Mouse (Mus musculus) lung, embryonic 15.5 days (tissue): ENCODE measurements around the gene Kdm4b. TPM values are rescaled to one million over a fixed set of nuclear protein-coding genes. Genes with fewer than 3 reads are reported as not detected.

ENCODE experiments used
- ATAC-seq: fragments of 200-750 bp; cut with Nextera tagmentation; 2 replicates; pipeline ENCODE4 v1.8.0; 2017; ENCODE audit warnings: moderate number of reproducible peaks, borderline replicate concordance; ENCODE audit not compliant: low FRiP score, low TSS enrichment; ENCODE audit errors: extremely low read depth
- H3K27ac ChIP-seq: fragments of 300-500 bp; sonication (generic); 2 replicates; pipeline ENCODE4 v1.5.1; 2015; ENCODE audit warnings: moderate library complexity, mild to moderate bottlenecking, inconsistent platforms
- H3K27me3 ChIP-seq: fragments of 300-500 bp; sonication (generic); 2 replicates; pipeline ENCODE4 v1.6.1; 2015; ENCODE audit warnings: inconsistent platforms
- H3K36me3 ChIP-seq: fragments of 300-500 bp; sonication (generic); 2 replicates; pipeline ENCODE4 v1.6.1; 2015; ENCODE audit warnings: inconsistent platforms
- H3K4me1 ChIP-seq: fragments of 300-500 bp; sonication (generic); 2 replicates; pipeline ENCODE4 v1.6.1; 2015; ENCODE audit warnings: inconsistent platforms
- H3K4me2 ChIP-seq: fragments of 300-500 bp; sonication (generic); 2 replicates; pipeline ENCODE4 v1.6.1; 2015; ENCODE audit warnings: inconsistent platforms, mild to moderate bottlenecking, moderate library complexity
- H3K4me3 ChIP-seq: fragments of 300-500 bp; sonication (generic); 2 replicates; pipeline ENCODE4 v1.5.1; 2015; ENCODE audit warnings: mild to moderate bottlenecking, inconsistent platforms
- H3K9ac ChIP-seq: fragments of 300-500 bp; sonication (generic); 2 replicates; pipeline ENCODE4 v1.6.1; 2015; ENCODE audit warnings: inconsistent platforms
- H3K9me3 ChIP-seq: fragments of 300-500 bp; sonication (generic); 2 replicates; pipeline ENCODE4 v1.6.1; 2016; ENCODE audit warnings: inconsistent platforms
- WGBS: fragments of 180-500 bp; shearing (Covaris S2); methylation state at CpG from one replicate; pipeline ENCODE4 v1.1.7; 2015; 5-methylcytosine and 5-hydroxymethylcytosine counted together
- polyA plus RNA-seq: library from polyadenylated mRNA; unstranded; fragments of >200 nt; fragmentation: Nextera tagmentation; extraction: Ambion mirVana; gene quantifications from 2 replicates; pipeline ENCODE4 v1.2.1, GENCODE M21; 2015

Kdm4b gene
- polyA plus RNA-seq, 1 experiment from 2014 or later, result 33.7 TPM

DNA sequence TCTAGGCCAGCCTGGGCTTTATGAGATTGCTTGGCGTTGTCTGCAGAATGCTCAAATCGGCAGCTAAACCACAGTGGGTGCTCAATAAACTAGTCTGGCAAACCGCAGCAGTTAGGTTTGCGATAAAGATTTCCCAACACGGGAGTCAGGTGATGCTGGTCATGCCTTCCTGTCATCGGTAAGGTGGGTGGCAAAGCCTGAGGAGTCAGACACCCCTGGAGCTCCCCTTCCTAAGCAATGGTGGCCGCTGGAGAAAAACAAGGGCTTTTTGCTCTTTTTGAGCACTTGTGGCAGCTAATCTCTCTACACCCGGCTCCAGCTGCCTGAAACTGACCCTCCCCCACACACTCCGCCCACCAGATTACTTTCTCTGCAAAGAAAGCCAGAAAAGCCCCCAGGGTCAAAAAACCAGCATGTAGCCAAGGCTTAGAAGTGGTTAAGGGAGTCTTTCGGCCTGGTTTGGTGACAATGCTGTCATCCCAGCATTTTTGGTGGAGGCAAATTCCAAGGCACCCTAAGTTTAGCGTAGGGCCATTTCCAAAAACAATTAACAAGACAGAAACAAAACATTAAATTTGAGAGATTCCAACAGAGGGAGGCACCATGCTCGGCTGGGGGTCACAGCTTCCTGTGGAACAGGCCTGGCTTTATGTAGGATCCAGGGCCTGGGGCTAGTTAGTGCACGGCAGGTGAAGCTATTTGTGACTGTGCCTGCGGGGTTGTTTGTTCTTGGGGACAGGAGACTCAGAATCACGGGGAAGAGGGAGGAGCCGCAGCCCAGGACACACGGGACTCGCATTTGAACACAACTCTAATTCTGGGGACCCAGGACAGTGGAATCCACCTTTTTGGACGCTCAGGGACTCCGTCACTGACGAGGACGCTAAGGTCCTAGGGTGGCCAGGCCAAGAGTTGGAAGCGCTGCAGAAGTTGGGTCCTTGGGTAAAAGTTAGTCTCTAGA is 36.2 kb upstream of the Kdm4b start:
- ATAC-seq, result no peak
- Histone ChIP-seq H3K4me1 (peaks cover 44% of the 10 kb centered on the region), H3K4me3 (peak overlapping the region; percentile 60), H3K4me2 (peak overlapping the region; percentile 79), H3K9ac (peak overlapping the region; percentile 55), H3K36me3 (peaks cover 19% of the 10 kb centered on the region), H3K27ac (peak overlapping the region; percentile 97), H3K9me3 (no peaks in the 10 kb centered on the region), H3K27me3 (no peaks in the 10 kb centered on the region)
- 3% methylated on average over 23 of the region's 23 CpGs for WGBS

DNA sequence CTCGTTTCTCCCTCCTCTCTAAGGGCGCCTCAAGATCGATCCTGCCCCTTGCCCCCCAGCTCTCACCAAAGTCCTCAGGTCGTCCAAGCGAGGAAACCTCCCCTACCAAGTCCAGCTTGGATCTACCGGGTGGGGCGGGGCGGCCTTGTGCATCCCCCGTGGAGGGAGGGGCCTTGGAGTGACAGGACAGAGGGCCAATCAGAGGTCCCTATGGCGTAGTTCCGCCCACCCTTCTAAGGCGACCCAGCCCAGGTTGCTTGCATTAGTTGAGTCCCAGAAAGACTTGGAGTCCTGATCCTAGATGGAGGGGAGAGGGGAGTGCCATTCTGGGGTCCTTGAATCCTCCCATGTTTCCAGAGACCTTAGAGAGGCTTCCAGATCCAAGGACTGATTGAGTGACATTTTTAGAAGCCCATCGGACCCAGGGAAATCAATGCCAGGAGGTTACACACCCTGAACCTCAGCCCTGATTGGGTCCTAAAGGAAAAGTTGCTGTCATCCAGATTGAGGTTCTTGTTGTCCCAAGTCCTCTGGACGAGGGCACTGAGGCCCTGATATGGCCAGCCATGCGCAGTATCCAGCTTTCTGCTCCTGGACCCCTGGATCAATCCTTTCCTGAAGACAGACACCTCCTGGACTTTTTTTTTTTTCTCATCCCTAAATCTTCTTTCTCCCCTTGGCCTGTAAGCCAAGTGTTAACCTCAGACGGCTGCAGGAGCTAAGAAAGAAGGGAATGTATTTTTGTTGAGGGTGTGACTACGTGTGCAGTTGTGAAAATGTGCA is 35.3 kb upstream of the Kdm4b start:
- ATAC-seq, result peak; percentile 91
- 4% methylated on average over 17 of the region's 17 CpGs for WGBS
- peaks cover 44% of the 10 kb centered on the region for H3K4me1 ChIP-seq

DNA sequence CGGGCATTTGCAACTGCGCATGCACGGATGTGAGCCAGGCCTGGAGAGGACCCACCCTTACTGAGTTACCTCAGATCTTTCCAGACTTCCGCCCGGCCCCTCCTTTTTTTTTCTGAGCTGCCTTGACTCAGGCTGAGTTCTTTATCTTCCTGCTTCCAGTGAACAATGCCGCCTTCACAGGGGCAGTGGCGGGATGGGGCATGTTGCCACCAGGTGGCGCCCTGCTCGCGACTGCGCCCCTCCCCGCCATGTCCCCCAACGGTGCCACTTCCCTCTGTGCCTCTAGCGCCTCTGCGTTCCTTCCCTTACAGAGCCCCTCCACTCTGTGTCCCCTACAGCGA is 34.7 kb upstream of the Kdm4b start:
- H3K36me3 ChIP-seq, result peaks cover 4% of the 10 kb centered on the region
- H3K4me2 ChIP-seq, result peak overlapping the region; percentile 79
- H3K9ac ChIP-seq, result peak overlapping the region; percentile 39
- peak overlapping the region; percentile 97 for H3K27ac ChIP-seq
- H3K27me3 ChIP-seq, result no peaks in the 10 kb centered on the region
- WGBS, result under 1% methylated on average over 16 of the region's 16 CpGs
- peak overlapping the region; percentile 60 for H3K4me3 ChIP-seq
- peak; percentile 90 for ATAC-seq
- H3K9me3 ChIP-seq, result no peaks in the 10 kb centered on the region
- peaks cover 44% of the 10 kb centered on the region for H3K4me1 ChIP-seq

More for the DNA sequence above, 35.3 kb upstream of the Kdm4b start:
- Histone ChIP-seq H3K27me3 (no peaks in the 10 kb centered on the region), H3K4me3 (peak overlapping the region; percentile 60), H3K4me2 (peak overlapping the region; percentile 79), H3K27ac (peak overlapping the region; percentile 97), H3K9ac (peak overlapping the region; percentile 55), H3K9me3 (no peaks in the 10 kb centered on the region), H3K36me3 (peaks cover 10% of the 10 kb centered on the region)

DNA sequence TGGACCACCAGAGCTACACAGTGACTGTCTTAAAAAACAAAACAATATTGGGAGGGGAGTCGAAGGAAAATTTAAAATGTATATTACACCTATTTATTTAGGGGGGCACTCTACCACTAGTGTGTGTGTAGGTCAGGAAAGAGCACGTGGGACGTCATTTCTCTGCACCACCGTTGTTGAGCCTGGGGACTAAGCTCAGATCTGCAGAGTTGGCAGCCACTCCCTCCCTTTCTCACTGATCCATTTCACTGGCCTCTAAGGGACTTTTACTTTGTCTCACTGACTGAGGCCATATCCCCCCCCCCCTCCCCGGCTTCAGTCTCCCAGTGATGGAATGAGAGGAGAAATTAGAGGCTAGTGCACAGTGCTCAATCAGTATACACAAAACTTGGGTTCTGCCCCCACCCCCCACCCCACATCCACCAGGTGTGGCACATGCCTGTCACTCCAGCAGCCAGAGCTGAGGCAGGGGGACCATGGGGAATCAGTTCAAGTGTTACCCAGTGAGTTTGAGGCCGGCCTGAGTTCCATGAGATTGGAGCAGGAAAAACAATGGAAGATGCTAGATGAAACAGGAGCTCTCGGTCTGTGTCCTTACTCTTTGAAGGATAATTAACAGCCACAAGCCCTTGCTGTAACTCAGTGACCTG is 33.9 kb upstream of the Kdm4b start:
- no peak overlapping the region for H3K4me2 ChIP-seq
- no peak overlapping the region for H3K9ac ChIP-seq
- no peak for ATAC-seq
- H3K4me1 ChIP-seq, result peaks cover 41% of the 10 kb centered on the region
- no peaks in the 10 kb centered on the region for H3K9me3 ChIP-seq
- 0 out of 2 replicates have a peak overlapping the region, but pooled peaks have one; percentile 60 for H3K4me3 ChIP-seq
- 76% methylated on average over 7 of the region's 7 CpGs for WGBS
- no peaks in the 10 kb centered on the region for H3K36me3 ChIP-seq
- H3K27me3 ChIP-seq, result no peaks in the 10 kb centered on the region
- peak overlapping the region; percentile 97 for H3K27ac ChIP-seq

DNA sequence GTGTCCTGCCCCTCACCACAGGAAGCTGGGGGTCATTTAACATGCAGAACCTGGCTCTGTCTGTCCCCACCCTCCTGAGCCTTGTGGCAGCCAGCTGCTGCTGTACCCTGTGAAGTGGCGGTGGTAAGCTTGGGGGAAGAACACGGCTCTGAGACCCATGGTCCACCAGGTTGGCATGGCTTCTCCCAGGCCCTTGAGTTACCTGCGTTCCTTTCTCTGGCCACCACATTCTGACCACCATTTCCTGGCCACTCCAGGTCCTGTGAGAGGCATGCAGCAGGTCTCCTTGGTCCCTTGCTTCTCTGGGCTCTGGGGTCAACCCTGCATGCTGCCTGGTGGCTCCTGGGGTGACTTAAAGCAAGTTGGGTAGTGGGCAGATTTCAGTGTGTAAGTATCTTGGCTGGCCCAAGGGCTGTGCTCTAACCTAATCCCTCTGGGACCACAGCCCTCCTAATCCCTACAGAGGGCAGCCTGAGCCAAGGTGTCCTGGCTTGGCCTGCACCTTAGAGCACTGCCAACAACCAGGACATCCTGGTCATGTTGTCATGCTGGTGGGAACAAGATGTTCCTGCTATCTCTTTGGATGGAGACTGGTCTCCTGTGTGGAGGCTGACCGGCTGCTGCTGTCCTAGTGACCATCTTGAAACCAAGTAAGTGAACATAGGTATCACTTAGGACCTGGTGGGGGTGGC is 33.2 kb upstream of the Kdm4b start, which contains the start of gene Plin3:
Gene Plin3, minus strand, starts transcription at position 343 of the 692 bp plus-strand sequence.
- no peak for ATAC-seq
- Histone ChIP-seq H3K27me3 (no peaks in the 10 kb centered on the region), H3K4me3 (no peak within 1 kb of the TSS), H3K9ac (no peak within 1 kb of the TSS), H3K4me2 (no peak within 1 kb of the TSS), H3K4me1 (peaks cover 34% of the 10 kb centered on the region), H3K9me3 (no peaks in the 10 kb centered on the region), H3K36me3 (no peaks in the 10 kb centered on the region), H3K27ac (peak within 1 kb of the TSS; percentile 97)
- 83% methylated on average over 4 of the region's 4 CpGs for whole genome bisulfite sequencing

DNA sequence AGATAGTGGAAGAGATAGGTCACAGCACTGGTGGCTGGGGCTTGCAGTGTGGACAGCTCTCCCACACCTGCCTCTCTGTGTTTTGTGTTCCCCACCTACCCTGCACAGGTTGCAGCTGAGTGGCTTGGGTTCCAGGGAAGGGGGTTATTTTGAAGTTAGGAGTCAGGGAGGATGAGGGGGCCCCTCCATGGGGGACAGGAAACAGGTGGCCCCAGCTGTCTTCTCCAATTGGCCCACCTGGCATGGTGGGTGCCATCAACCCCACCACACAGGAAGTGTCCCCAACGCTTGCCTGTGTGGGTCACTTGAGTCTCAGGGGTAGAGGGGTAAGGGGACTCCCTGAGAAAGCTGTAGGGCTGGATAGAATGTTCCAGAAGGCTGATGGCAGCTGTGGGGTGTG is 32.6 kb upstream of the Kdm4b start:
- Histone ChIP-seq H3K27ac (no peak overlapping the region), H3K4me3 (no peak overlapping the region), H3K4me2 (no peak overlapping the region), H3K9ac (no peak overlapping the region), H3K4me1 (peaks cover 28% of the 10 kb centered on the region), H3K36me3 (no peaks in the 10 kb centered on the region), H3K27me3 (no peaks in the 10 kb centered on the region), H3K9me3 (no peaks in the 10 kb centered on the region)
- WGBS, result 42% methylated on average over 1 of the region's 1 CpGs
- no peak for ATAC-seq

DNA sequence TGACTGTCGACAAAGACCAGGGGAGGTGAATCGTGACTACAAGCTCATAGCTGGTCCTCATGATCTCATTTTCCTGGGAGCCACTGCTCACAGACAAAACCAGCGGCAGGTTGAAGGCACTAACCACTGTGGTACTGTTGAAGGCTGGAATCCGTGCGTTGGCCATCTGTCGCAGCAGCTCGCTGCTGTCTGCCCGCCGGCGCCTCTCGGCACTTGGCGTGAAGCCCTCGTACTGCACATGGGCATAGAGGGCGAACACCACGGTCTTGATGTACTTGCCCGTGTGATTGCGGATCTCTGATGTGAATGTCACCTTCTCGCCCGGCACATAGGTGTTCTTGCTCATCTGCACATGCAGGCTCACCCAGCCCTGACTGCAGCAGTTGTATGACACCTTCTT is 31.6 kb upstream of the Kdm4b start:
- Histone ChIP-seq H3K4me1 (peaks cover 18% of the 10 kb centered on the region), H3K27ac (no peak overlapping the region), H3K4me2 (no peak overlapping the region), H3K9ac (no peak overlapping the region), H3K27me3 (no peaks in the 10 kb centered on the region), H3K36me3 (no peaks in the 10 kb centered on the region), H3K9me3 (no peaks in the 10 kb centered on the region), H3K4me3 (no peak overlapping the region)
- 84% methylated on average over 19 of the region's 19 CpGs for WGBS
- ATAC-seq, result no peak

DNA sequence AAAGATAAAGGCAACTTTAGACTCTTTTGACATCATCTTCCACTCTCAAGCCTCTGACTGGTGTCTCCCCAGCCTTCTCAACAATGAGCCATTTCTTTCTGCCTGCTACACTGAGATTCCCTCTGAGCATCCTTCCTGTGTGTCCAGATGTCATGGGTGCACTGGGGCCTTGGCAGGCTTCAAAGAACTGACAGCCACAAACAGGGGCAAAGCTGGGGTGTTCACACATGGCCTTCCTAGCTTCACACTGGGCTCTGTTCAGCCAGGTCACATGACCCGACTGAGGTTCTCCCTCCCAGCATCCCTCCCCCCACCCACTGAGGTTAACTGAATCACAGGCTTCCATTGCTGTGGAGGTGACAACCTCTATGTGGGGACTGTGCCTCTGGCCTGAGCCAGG is 29.7 kb upstream of the Kdm4b start:
- no peak for ATAC-seq
- H3K27me3 ChIP-seq, result no peaks in the 10 kb centered on the region
- no peak overlapping the region for H3K4me2 ChIP-seq
- WGBS, result 59% methylated on average over 1 of the region's 1 CpGs
- no peak overlapping the region for H3K27ac ChIP-seq
- H3K4me1 ChIP-seq, result peaks cover 6% of the 10 kb centered on the region
- H3K9me3 ChIP-seq, result no peaks in the 10 kb centered on the region
- H3K4me3 ChIP-seq, result no peak overlapping the region
- H3K9ac ChIP-seq, result no peak overlapping the region
- H3K36me3 ChIP-seq, result no peaks in the 10 kb centered on the region

DNA sequence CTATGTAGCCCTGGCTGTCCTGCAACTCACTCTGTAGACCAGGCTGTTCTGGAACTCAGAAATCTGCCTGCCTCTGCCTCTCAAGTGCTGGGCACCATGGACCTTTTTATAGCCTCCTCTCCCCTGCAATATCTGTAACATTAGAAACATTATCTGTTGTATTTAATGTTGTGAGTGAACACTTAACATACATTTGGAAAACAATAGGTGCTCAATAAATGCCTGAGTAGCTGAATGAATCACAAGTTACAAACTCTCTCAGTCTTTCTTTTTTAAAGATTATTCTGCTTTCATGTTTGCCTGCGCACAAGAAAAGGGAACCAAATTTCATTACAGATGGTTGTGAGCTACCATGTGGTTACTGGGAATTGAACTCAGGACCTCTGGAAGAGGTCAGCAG is 27.6 kb upstream of the Kdm4b start:
- H3K9me3 ChIP-seq, result no peaks in the 10 kb centered on the region
- no peak for ATAC-seq
- H3K4me2 ChIP-seq, result no peak overlapping the region
- no peak overlapping the region for H3K27ac ChIP-seq
- H3K9ac ChIP-seq, result no peak overlapping the region
- H3K36me3 ChIP-seq, result no peaks in the 10 kb centered on the region
- H3K4me1 ChIP-seq, result peaks cover 9% of the 10 kb centered on the region
- H3K27me3 ChIP-seq, result no peaks in the 10 kb centered on the region
- 94% methylated on average over 1 of the region's 1 CpGs for WGBS
- H3K4me3 ChIP-seq, result no peak overlapping the region

DNA sequence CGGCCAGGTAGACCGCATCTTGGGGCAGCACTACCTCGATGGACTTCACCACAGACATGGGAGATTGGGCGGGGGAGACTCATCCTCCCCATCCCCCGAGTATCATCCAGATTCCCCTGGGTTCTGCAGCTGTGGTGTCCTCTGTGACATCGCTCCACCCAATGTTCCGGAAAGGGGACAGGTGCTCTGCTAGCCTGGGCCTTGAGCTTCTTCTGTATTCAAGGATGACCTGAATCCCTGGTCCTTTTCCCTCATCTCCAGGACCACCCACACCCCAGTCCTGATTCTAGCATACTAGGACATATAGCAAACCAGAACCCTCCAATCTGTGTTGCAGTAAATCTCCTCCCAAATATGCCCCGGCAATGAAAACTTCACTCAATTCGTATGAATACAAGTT is 25.7 kb upstream of the Kdm4b start, which contains the start of gene Arrdc5:
Gene Arrdc5, minus strand, starts transcription at position 101 of the 400 bp plus-strand sequence.
- H3K27ac ChIP-seq, result no peak within 1 kb of the TSS
- H3K4me3 ChIP-seq, result no peak within 1 kb of the TSS
- no peak for ATAC-seq
- peaks cover 16% of the 10 kb centered on the region for H3K4me1 ChIP-seq
- no peaks in the 10 kb centered on the region for H3K9me3 ChIP-seq
- WGBS, result 90% methylated on average over 9 of the region's 9 CpGs
- H3K36me3 ChIP-seq, result no peaks in the 10 kb centered on the region
- H3K9ac ChIP-seq, result no peak within 1 kb of the TSS
- H3K4me2 ChIP-seq, result no peak within 1 kb of the TSS
- no peaks in the 10 kb centered on the region for H3K27me3 ChIP-seq

DNA sequence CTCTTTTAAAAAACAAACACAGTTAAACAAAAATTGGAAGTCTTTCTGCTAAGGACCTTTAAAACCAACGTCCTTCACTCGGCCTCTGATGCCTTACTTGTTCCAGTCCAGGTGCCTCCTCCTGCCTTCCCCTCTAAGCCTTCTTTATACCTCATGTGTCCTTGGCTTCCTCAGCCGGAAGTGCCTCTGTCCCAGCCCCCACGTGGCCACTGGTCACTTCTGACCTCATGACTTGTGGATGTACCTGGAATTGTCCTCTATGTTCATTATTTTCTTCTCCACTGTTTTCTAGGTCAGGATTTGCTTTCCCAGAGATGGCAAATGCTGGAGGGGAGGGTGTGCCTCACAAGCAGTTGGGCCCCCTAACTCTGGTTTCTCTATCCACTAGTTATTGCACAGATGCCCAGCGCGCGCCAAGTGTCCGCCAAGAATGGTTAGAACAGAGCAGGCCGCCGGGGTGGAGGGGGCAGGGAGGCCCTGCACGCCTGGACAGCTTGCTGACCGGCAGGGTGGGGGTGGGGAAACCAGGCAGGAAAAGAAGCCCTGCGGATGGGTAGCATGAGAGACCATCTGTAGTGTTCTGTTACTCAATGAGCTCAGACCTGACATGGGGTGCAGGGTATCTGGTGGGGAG is 23.4 kb upstream of the Kdm4b start:
- H3K4me3 ChIP-seq, result peak overlapping the region; percentile 74
- H3K4me2 ChIP-seq, result peak overlapping the region; percentile 96
- H3K36me3 ChIP-seq, result 0 out of 2 replicates have a peak, but pooled peaks cover 6% of the 10 kb centered on the region
- ATAC-seq, result peak; percentile 24; the same call in 1 of the 2 replicates
- H3K4me1 ChIP-seq, result peaks cover 37% of the 10 kb centered on the region
- no peaks in the 10 kb centered on the region for H3K9me3 ChIP-seq
- H3K27me3 ChIP-seq, result no peaks in the 10 kb centered on the region
- peak overlapping the region; percentile 94 for H3K27ac ChIP-seq
- peak overlapping the region; percentile 21 for H3K9ac ChIP-seq
- WGBS, result 25% methylated on average over 13 of the region's 13 CpGs
